Mouse (Mus musculus): ENCODE data around the gene Armc9.

- TF ChIP-seq CTCF (IDR thresholded peaks at IDR 0.05; ENCODE audit: low read depth), result no peak
- TF ChIP-seq EP300 (IDR thresholded peaks at IDR 0.05; ENCODE audit: low read depth), result no peak
These were observed 44.4 kb downstream of the Armc9 start for GRCm38 (mm10) chr1:86199026-86199425.
